Comparison of ENCODE assay signal across 8 mouse cellular contexts in genomic region chr6:142345440-142346038, GRCm38 (mm10). TPM values are rescaled to one million over a fixed set of nuclear protein-coding genes. Genes with fewer than 3 reads are reported as not detected.
DNase-seq lines count a peak whose midpoint lies in the region; ATAC-seq and TF ChIP-seq lines count a peak whose summit lies in the region.

Pyroxd1 (plus strand) TSS chr6:142345654.

- H3K27ac ChIP-seq in ES-Bruce4 (ENCODE audit: insufficient read depth, low read length), result no peak within 1 kb of the TSS
- peak within 1 kb of the TSS; percentile 75 for H3K27ac ChIP-seq in forebrain, embryonic 13.5 days
- H3K27ac ChIP-seq in neural tube, embryonic 15.5 days (replicated peaks), result peak within 1 kb of the TSS; percentile 88

- peak within 1 kb of the TSS; percentile 60 for H3K4me2 ChIP-seq in forebrain, embryonic 13.5 days
- H3K4me2 ChIP-seq in neural tube, embryonic 15.5 days, result peak within 1 kb of the TSS; percentile 62

- TF ChIP-seq CTCF in ES-Bruce4 (IDR thresholded peaks at IDR 0.05; ENCODE audit: low read depth, low read length), result no peak

- intact Hi-C loops in heart, postnatal 14 days (cut with DNase I), result loop anchor here (5.0 to 10.0 kb wide), 2 partner anchors 42 to 861 kb away; partner anchors contain the start of genes Golt1b and Recql

- TF ChIP-seq EP300 in ES-Bruce4 (IDR thresholded peaks at IDR 0.05; ENCODE audit: insufficient read depth, low read depth, low read length), result no peak

- ATAC-seq in cerebellum, adult (ENCODE audit: insufficient number of reproducible peaks, low FRiP score, low TSS enrichment), result peak; percentile 79
- ATAC-seq in forebrain, embryonic 13.5 days, result peak; percentile 97
- peak; percentile 97 for ATAC-seq in neural tube, embryonic 15.5 days (ENCODE audit: low FRiP score)

- TF ChIP-seq POLR2A in ES-Bruce4 (IDR thresholded peaks at IDR 0.05; ENCODE audit: insufficient read depth, low read length), result no peak

- H3K9me3 ChIP-seq in ES-Bruce4 (replicated peaks; ENCODE audit: control insufficient read depth, insufficient read depth, low read length, poor library complexity, severe bottlenecking), result no peaks in the 10 kb centered on the region
- H3K9me3 ChIP-seq in forebrain, embryonic 13.5 days (replicated peaks), result no peaks in the 10 kb centered on the region
- H3K9me3 ChIP-seq in neural tube, embryonic 15.5 days (replicated peaks), result no peaks in the 10 kb centered on the region

- H3K36me3 ChIP-seq in ES-Bruce4 (ENCODE audit: control insufficient read depth, insufficient read depth, low read length, poor library complexity, severe bottlenecking), result no peaks in the 10 kb centered on the region
- H3K36me3 ChIP-seq in forebrain, embryonic 13.5 days (ENCODE audit: poor library complexity, severe bottlenecking), result peaks cover 25% of the 10 kb centered on the region
- H3K36me3 ChIP-seq in neural tube, embryonic 15.5 days, result peaks cover 13% of the 10 kb centered on the region

- peak; percentile 77 to 78 for DNase-seq in heart, postnatal 14 days
- DNase-seq in layer of hippocampus, adult 11-12 months (ENCODE audit: low spot score), result peak; percentile 86
- DNase-seq in lung, adult 18-20 months, result peak; percentile 85 to 86
- DNase-seq in testis, postnatal 14 days (ENCODE audit: low spot score), result peak; percentile 88

- 1% methylated on average over 48 of the region's 48 CpGs for WGBS in forebrain, embryonic 13.5 days
- under 1% methylated on average over 48 of the region's 48 CpGs for WGBS in neural tube, embryonic 15.5 days

- no peaks in the 10 kb centered on the region for H3K4me1 ChIP-seq in ES-Bruce4 (ENCODE audit: control insufficient read depth, insufficient read depth, low read length)
- H3K4me1 ChIP-seq in forebrain, embryonic 13.5 days, result peaks cover 14% of the 10 kb centered on the region
- H3K4me1 ChIP-seq in neural tube, embryonic 15.5 days, result peaks cover 15% of the 10 kb centered on the region

- peak within 1 kb of the TSS; percentile 35 for H3K9ac ChIP-seq in ES-Bruce4 (ENCODE audit: low read depth, poor library complexity, severe bottlenecking)
- peak within 1 kb of the TSS; percentile 61 for H3K9ac ChIP-seq in forebrain, embryonic 13.5 days
- H3K9ac ChIP-seq in neural tube, embryonic 15.5 days (replicated peaks), result peak within 1 kb of the TSS; percentile 67

- peak within 1 kb of the TSS; percentile 82 for H3K4me3 ChIP-seq in ES-Bruce4 (ENCODE audit: low read depth, low read length)
- H3K4me3 ChIP-seq in forebrain, embryonic 13.5 days, result peak within 1 kb of the TSS; percentile 64
- H3K4me3 ChIP-seq in neural tube, embryonic 15.5 days (replicated peaks), result peak within 1 kb of the TSS; percentile 92

- H3K27me3 ChIP-seq in ES-Bruce4 (ENCODE audit: control insufficient read depth, insufficient read depth, low read length, poor library complexity, severe bottlenecking), result no peaks in the 10 kb centered on the region
- H3K27me3 ChIP-seq in forebrain, embryonic 13.5 days, result no peaks in the 10 kb centered on the region
- no peaks in the 10 kb centered on the region for H3K27me3 ChIP-seq in neural tube, embryonic 15.5 days (replicated peaks)

RNA-seq across cellular contexts. Expression of gene Pyroxd1, which starts in this region (rescaled TPM):
- polyA plus RNA-seq in ES-Bruce4 (2011; ENCODE audit: insufficient read depth, insufficient read length, low read depth, missing spikeins), result 9.9 and 11.0 TPM in 2 replicates
- 22.0 and 24.9 TPM in 2 replicates for polyA plus RNA-seq in forebrain, embryonic 13.5 days (2015; fragmentation: Nextera tagmentation; extraction: Ambion mirVana)
- 1 to 10 TPM; 7.7 to 8.9 TPM for total RNA-seq in heart, postnatal 14 days (2021)
- polyA plus RNA-seq in neural tube, embryonic 15.5 days (2015; fragmentation: Nextera tagmentation; extraction: Ambion mirVana), result 18.2 and 18.7 TPM in 2 replicates
